Mouse (Mus musculus) cerebellum, adult 2 months (tissue): ENCODE results near the gene Pon2.

Experiments used
- CTCF ChIP-seq: fragments of 200-500 bp; IDR thresholded peaks from 2 replicates; pipeline ENCODE4 v1.5.1; 2011; ENCODE audit warnings: low read depth, mild to moderate bottlenecking, control low read depth, low read length, moderate library complexity, borderline replicate concordance; ENCODE audit not compliant: insufficient read depth
- POLR2A ChIP-seq: fragments of 200-500 bp; IDR thresholded peaks from 2 replicates; pipeline ENCODE4 v1.6.1; 2011; ENCODE audit warnings: low read length, control low read depth, borderline replicate concordance; ENCODE audit not compliant: insufficient read depth

- TF ChIP-seq CTCF (no peak), POLR2A (no peak)
These were observed 10.9 kb downstream of the Pon2 start for GRCm38 (mm10) chr6:5287392-5287791.
